Mouse (Mus musculus) naive thymus-derived CD4-positive, alpha-beta T cell, adult 2 months (primary cell): ENCODE measurements around the gene Slc4a3.

Experiments
- DNase-seq: peaks from one replicate; pipeline ENCODE4 v3.0.0-alpha.2; 2011; ENCODE audit warnings: low read depth

Slc4a3 gene

DNA sequence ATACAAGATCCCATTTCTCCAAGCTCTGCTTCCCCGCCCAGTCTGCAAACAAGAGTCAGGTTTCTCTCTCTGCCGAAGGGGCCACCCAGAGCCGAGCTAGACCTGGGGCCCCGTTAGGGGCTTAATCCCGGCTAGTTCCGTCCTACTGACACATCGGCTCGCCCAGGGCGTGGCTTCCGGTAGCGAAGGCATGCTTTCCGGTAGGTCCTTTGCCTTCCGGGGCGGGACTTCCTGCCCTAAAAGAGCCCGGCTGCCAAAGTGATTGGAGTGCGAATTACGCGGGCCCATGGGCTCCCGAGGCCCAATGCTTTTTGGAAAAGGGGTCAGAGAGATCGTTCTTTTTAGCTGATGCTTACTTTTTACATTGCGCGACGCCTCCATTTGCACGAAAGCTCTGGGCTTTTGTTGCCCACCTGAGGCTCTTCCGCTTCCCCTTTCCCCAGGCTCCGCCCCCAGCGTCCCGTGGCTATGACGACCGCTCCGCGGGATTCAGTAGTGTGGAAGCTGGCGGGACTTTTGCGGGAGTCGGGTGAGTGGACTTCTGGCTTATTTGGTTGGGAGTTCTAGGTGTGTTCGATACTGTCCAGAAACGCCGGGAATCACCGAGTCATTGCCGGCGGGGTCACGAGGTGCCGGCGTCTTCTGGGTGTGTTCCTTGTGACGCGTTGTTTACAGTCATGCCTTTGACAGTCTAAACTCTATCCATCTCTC, 24.6 kb upstream of the Slc4a3 start, which contains the start of gene Stk11ip:
TSS of gene Stk11ip (plus strand) at position 209 of the 711 bp plus-strand sequence.
- DNase-seq, result peak; percentile 93

DNA sequence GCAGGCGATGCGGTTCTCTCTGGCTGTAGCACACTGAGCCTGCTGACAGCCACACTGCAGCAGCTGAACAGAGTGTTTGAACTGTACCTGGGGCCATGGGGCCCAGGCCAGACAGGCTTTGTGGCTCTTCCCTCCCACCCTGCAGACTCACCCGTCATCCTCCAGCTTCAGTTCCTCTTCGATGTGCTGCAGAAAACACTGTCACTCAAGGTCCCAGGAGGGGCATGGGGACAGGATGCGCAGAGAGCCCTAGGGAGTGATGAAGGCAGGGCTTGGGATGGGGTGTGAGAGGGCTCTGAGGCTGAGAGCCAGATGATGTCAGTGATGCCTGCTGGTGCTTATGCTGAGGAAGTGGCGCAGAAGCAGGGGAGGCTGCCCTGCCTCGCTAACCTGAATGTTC, 21.4 kb upstream of the Slc4a3 start:
- DNase-seq, result no peak

DNA sequence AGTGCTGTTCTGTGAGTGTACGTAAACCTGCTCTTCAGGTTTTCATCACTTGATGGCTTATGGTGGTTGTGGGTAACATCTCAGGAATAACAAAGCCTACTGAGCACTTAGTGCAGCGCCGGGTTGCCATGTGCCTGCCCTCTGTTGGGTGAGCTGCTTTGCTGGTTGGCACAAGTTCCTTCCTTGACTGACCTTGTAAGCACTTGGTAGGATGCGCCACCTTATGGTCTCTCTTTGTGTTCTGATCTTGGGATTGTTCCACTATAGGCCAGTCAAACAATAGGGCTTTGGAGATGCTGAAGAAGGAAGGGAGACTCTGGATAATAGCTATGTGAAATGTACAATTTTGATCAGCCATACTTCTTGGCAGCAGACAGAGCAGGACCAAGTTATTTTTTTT, 15.5 kb upstream of the Slc4a3 start:
- DNase-seq, result no peak

DNA sequence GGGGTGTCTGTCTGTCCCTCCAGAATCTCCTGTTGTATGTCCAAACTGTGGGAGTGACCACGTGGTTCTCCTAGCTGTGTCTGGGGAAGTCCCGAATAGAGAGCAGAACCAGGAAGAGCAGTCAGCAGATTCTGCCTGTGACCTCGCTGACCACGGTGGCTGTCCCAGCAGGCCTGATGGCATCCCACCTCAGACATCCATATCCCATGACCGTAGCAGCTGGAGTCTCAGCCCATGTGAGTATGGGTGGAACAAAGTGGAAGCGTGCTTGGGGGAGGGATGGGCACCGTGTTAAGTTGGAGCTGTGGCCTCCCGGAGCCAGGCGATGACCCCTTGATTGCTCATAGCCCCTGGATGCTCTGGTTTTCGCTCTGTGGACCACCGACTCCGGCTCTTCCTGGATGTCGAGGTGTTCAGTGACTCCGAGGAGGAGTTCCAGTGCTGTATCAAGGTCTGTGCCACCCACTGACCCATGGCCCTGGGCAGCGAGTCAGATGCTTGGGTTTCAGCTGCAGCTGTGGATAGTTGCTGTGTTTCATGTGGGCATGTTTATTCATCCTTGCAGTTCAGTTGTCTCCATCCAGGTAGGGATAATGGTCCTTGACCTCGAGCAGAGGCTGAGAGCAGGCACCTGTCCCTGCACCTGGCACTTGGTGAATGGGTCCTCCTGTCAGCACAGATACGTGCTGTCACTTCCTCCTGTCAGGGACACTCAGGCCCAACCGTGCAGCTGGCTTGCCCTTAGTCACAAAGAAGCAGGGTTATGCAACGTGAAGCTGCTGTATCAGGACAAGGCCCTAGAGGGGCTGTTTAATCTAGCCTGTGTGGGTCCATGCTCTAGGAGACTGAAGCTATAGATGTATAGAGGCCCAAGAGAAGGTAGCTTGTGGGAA, 13.5 kb upstream of the Slc4a3 start:
- no peak for DNase-seq

DNA sequence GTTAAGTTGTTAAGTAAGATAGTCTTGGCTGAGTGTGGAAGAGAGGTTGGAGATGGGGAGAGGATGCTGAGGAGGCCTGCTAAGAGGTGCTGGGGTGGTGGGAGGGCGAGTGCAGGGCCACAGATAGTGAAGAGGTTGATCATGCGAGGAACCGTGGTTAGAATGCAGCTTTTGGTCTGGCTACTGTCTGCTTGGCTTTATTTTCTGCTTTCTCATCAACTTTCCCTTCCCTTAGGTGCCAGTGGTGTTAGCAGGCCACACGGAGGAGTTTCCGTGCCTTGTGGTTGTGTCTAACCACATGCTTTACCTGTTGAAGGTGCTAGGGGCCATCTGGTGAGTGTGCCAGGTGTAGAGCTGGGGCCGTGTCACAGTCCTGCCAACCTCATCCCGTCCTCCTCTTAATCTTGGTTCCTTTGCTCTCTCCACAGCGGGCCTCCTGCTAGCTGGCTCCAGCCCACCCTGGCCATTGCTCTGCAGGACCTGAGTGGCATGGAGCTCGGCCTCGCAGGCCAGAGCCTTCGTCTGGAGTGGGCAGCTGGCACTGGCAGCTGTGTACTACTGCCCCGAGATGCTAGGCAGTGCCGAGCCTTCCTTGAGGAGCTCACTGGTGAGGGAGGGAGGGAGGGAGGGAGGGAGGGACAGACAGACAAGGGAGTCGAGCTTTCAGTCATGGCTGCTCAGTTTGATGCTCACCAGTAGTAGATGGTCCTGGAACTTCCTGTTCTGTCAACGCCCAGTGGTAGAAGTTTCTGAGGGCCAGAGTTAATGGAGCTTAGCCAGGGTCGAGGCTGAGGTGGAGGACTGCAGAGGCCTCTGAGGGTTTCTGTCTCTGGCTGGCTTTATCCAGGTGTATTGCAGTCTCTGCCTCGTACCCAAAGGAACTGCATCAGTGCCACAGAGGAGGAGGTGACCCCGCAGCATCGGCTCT, 12.5 kb upstream of the Slc4a3 start:
- DNase-seq, result no peak

DNA sequence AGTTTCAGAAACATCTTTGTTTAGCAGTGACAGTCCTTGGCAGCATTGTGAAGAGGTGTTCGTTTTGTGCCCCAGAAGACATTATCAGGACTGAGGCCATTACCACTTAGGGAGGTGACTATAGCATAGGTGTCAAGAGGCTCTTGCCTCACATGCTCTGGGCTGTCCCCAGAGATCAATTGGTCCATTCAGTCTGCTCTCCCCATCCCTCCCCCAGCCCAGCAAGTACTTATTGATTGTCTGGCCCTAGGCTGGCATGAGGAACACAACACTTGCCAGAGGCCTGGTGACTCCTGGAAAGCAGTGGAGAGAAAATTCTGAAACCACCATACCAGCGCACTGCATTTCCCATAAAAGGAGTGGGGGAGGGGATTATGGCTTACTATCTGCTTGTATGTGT, 8.5 kb upstream of the Slc4a3 start:
- DNase-seq, result no peak

DNA sequence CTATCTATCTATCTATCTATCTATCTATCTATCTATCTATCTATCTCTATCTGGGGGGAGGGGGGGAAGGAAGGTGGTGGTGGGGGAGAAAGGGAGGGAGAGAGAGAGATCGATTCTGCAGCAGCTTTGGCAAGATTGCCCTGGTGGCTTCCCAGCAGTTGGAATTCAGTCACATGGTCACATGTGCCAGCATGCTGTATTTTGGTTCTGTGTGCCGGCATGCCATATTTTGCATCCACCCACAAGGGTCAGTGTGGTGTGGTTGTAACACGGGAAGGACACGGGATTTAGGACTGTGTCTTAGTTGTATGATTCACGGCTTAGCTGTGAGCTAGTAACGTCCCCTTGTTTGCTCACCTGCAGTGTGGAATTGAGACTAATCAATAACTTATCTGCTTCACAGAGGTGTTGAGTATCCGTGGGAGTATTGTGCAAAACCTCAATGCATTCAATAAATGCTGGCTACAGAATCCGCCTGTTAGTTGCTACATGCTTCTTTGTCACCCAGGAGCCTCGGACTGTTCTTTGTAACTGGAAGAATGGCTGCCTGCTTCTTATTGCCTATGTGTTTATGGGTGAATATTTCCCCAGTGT, 7.4 kb upstream of the Slc4a3 start:
- DNase-seq, result no peak

DNA sequence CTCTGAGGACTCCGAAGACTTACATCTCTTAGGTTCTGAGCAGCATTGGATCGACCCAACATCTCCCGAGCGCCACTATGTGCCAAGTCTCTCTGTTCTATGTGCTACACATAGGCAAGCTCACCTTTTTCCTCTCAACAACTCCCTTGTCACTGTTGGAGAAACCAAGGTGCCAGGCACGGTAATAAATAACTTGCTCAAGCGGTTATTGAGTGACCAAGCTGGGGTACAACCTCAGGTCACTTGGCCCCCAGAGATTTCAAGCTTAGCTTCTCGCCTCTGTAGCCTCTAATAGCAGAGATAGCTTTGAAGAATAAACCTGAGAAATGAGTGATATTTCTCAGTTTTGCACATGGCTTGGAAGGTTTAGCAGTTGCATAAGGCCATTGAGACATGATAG, 4.6 kb upstream of the Slc4a3 start:
- DNase-seq, result no peak

DNA sequence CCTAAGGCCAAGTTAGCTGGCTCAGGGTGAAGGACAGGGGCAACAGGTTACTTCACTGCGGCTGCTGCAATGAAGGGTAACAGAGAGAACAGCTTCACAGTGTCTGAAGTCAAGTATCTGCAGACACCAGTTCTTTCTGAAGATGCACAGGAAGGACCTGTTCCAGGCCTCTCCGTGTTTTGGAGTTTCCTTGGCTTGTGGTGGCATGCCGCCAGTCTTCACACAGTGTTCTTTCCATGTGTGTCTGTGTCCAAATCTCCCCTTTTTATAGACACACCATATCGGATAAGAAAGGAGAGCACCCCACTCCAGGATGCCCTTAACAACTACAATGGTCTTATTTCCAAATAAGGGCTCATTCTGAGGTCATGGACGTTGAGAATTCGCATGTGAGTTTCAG, 1.7 kb upstream of the Slc4a3 start:
- no peak for DNase-seq

DNA sequence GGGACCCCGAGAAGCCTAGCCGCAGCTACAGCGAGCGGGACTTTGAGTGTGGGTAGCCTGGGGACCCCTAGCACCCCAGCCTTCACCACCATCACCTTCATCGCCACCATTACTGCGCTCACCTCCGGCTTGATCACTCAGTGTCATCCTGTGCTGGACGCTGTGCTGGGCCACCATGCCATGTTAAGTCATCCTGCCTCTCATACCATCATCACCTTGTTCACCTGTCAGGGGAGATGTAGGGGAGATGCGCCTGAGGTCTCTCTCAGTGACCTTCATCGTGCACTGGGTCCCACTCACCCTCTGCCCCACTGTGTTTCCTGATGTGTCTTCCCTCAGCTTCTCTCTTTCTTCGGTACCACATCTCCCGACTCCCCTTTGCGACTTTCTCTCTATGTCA, 1.3 kb downstream of the Slc4a3 start:
- no peak for DNase-seq

DNA sequence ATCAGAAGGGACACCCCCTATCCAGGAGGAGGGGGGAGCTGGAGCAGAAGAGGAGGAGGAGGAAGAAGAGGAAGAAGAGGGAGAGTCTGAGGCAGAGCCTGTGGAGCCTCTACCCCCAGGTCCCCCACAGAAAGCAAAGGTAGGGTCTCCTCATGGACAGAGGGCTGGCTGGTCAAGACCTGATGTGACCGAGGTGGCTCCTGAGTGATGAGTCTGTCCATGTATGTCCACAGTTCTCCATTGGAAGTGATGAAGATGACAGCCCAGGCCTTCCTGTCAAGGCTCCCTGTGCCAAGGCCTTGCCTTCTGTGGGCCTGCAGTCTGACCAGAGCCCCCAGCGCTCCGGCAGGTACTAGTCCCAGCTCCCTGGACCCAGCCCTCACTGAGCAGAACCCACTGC, 2.0 kb downstream of the Slc4a3 start:
- no peak for DNase-seq

DNA sequence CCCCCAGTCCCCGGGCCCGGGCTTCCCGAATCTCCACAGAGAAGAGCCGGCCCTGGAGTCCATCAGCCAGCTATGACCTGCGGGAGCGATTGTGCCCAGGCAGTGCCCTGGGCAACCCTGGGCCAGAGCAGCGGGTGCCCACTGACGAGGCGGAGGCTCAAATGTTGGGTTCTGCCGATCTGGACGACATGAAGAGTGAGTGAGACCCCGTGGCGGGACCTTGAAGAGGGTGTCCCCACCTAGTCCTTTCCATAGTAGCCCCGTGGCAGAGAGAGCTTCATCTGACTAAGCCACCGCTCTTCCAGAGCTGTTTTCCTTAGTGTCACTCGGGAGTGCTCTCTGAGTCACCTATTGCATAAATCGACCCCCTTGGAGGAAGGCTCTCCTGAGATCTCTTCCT, 2.8 kb downstream of the Slc4a3 start:
- DNase-seq, result no peak

DNA sequence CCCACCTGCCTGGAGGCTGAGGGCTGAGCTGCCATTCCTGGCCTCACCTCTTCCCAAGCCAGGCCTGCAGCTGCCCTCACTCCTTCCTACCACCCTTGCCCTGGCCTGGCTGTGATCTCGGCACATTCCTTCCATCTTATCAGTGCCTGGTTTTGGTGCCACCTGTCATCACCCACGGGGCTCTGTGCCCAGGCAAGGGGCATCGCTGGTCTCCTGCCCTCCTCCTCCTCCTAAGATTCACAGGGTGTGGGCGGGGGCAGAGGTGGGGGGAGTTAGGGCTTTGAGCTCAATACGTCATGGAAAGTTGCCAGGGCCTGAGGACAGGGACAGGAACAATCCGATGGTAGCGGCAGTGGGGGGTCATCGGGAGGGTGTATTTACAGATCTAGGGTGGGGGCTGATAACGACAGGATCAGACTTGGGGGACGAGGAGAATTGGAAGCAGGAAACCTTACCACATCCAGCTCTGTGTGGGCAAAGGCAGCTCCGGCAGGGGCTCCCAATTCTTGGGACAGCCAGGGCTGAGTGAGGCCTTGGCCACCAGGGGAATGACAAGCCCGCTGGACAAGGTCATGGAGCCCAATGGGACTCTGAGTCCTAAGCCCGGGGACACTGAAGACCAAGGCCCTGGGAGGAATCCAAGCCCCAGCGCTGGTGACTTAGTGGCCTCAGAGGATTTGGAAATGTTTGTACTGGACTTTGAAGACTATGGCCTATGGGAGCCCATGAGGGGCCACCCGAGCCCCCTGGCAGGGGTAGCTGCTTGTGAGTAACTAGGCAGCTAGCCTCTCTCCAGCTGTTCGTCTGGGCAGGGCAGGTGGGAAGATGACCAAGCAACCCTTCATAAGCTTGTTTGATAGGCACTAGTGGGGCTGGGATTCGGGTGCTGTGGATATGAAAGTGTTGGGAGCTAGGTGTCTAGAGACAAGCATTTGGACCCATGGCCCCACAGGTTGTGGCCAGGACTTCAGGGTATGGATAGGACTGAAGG, 3.5 kb downstream of the Slc4a3 start:
- no peak for DNase-seq

DNA sequence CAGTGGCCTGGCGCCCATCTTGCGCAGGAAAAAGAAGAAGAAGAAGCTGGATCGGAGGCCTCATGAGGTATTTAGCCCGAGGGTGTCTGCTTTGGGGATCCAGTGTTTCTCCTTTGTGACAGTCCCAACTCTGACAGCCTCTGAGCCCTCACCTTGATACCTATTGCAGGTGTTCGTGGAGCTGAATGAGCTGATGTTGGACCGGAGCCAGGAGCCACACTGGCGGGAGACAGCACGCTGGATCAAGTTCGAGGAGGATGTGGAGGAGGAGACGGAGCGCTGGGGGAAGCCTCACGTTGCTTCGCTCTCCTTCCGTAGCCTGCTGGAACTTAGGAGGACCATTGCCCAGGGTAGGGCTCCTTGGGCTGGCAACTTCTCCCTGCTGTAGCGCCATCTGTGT, 4.5 kb downstream of the Slc4a3 start:
- no peak for DNase-seq

DNA sequence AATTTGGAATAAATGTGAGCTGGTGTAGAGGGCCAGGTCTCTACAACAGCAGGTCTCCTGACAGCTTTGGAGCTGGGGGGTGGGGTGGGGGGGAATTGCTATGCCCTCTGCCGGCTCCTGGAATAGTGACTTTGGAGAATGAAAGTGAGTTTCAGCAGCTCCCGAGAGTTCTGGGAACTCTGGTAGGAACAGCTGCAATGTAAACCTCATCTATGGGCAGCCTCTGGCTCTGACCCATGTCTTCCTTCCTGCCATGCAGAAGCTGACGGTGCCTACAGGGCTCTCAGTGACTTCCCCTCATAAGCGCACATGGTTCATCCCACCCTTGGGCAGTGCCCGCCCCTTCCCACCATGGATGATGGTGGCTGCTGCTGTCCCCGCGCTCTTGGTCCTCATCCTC, 9.6 kb downstream of the Slc4a3 start:
- no peak for DNase-seq

DNA sequence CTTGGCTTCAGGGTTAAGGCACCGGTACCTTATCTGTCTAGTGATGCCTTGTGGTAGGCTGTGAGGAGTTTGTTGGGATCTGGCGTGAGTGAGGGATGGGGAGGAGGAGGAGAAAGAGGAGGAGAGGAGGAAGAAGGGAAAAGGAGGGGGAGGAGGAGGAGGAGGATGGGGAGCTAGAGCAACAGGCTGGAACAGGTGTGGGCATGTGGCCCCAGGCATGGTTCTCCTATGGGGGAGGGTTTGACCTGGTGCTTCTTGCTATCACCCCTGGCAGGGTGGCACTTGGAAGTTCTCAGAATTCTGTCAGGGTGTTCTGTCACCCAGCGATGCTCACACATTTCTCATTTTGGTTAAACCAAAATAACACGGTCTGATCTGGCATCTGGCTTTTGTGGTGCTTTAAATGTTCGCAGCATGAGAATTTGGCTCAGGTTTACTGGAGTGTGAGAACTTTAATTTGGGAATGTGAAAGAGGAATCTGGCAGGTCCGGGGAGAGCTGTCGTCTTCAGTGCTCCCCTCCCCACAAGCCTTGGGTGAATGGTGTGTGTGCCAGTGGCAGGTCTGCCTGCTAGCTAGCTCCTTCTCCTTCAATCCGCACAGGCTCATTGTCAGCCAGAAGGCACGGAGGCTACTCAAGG, 10.2 kb downstream of the Slc4a3 start:
- no peak for DNase-seq

DNA sequence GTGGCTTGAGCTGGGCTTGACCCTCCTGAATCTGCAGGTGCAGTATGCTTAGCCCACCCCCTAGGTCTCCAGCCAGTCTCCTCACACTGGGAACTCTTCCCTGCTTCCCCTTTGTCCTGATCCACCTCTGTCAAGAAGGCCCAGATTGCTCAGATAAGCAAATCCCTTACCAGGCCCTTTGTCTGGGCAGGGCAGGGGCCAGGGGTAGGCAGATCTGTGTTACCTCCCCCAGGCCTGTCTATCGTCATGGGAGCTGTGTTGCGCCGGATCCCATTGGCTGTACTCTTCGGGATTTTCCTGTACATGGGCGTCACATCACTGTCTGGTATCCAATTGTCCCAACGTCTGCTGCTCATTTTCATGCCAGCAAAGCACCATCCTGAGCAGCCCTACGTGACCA, 11.0 kb downstream of the Slc4a3 start:
- no peak for DNase-seq

DNA sequence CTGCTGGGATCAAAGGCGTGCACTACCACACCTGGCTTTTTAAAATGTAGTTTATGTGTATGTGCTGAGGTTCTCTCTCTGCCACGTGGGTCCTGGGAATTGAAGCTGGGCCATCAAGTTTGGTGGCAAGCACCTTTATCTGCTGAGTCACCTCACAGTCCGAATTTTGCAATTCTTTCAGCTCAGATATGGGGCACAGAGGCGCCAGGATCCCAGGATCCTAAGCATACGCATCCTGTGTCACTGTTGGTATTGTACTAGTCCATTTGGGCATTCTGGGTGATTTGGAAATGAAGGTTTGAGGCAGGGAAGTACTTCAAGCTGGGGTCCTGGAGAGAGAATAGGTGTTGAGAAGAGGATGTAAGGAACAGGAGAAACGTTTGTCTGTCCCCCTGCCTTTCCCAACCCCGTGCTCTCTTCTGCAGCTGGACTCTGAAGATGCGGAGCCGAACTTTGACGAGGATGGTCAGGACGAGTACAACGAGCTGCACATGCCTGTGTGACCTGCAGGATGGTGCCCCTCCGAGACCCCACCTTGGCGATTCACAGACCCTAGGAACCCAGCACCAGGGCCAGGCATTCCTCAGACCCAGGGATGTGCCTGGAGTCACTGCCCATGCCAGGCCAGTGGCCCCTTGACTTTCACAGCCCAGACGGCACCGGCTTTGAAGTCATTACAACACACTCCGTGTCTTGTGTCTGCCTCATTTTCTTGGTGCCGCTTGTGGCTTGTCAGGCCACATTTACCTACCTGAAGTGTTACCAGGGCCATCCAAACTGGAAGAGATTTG, 12.5 kb downstream of the Slc4a3 start:
- DNase-seq, result no peak

DNA sequence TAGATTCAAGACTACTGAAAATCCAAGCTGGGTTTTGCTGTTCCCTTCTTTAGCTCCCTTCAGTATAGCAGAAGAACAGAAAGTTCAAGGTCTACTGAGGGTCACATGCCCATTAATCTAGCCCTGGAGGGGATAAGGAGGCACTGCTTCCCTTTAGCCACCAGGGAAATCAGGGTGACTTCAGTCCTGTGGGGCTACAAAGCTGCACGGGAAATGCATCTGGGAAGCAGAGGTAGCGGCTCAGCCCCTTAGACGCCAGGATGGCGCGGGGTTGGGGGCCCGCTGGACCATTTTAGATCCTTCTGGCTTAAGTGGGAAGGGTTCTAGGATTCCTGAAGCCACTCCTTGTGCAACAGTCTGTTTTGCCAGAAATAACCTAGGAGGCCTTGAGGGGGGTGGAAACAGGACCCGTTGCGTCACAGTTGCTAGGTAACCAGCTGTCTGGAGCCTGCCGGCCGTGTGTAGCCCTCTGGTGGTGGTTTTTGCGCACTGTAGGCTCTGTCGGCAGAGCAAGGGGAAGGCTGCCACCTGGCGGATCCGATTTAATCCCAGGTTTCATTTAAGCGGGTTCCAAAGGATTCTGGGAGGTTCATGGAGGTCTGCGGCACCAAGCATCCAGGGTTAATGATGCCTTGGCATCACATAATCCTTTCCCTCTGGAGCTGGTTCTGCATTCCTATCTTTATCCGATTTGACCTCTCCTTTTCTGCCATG, 13.3 kb downstream of the Slc4a3 start:
- DNase-seq, result peak; percentile 77
